Mouse (Mus musculus): ENCODE data around the gene Swi5. TPM values are rescaled to one million over a fixed set of nuclear protein-coding genes. Genes with fewer than 3 reads are reported as not detected.

Swi5 gene
- 150 TPM for polyA plus RNA-seq (2017; shearing (Covaris generic))

GRCm38 (mm10) chr2:32287923-32288367 lies at the start of gene Swi5:
Swi5 (minus strand) TSS chr2:32288075.

GRCm38 (mm10) chr2:32287334-32287840 lies 488 bp downstream of the Swi5 start, which contains the start of gene Golga2:
Golga2 (plus strand) TSS chr2:32287384.

GRCm38 (mm10) chr2:32259657-32260417 lies 28.0 kb downstream of the Swi5 start, which contains the start of gene Uck1:
Uck1 (minus strand) TSS chr2:32260159.

GRCm38 (mm10) chr2:32235886-32236759 lies 51.8 kb downstream of the Swi5 start, which contains the start of gene Pomt1:
Pomt1 (plus strand) TSS chr2:32236590.

Other genes with a start within 250 kb of the Swi5 start
- 13.3 TPM for gene Fam78a, start 203.2 kb downstream of the Swi5 start, polyA plus RNA-seq (2017; shearing (Covaris generic))
- gene Plpp7, start 192.5 kb downstream of the Swi5 start, polyA plus RNA-seq (2017; shearing (Covaris generic)) = not detected
- gene Prrc2b, start 137.0 kb downstream of the Swi5 start, polyA plus RNA-seq (2017; shearing (Covaris generic)) = 49.4 TPM
- 2.6 TPM for gene Pomt1, start 51.5 kb downstream of the Swi5 start, polyA plus RNA-seq (2017; shearing (Covaris generic))
- gene Uck1, start 27.9 kb downstream of the Swi5 start, polyA plus RNA-seq (2017; shearing (Covaris generic)) = 74.0 TPM
- 31.5 TPM for gene Golga2, start 691 bp downstream of the Swi5 start, polyA plus RNA-seq (2017; shearing (Covaris generic))
- 115 TPM for gene Ciz1, start 64.3 kb upstream of the Swi5 start, polyA plus RNA-seq (2017; shearing (Covaris generic))
- not detected for gene Dnm1, start 65.3 kb upstream of the Swi5 start, polyA plus RNA-seq (2017; shearing (Covaris generic))
- gene 1110008P14Rik, start 93.9 kb upstream of the Swi5 start, polyA plus RNA-seq (2017; shearing (Covaris generic)) = 41.0 TPM
- not detected for gene Lcn2, start 100.2 kb upstream of the Swi5 start, polyA plus RNA-seq (2017; shearing (Covaris generic))
- 10.3 TPM for gene Ptges2, start 107.8 kb upstream of the Swi5 start, polyA plus RNA-seq (2017; shearing (Covaris generic))
- gene Naif1, start 162.4 kb upstream of the Swi5 start, polyA plus RNA-seq (2017; shearing (Covaris generic)) = 7.2 TPM
- 34.0 TPM for gene Slc25a25, start 163.4 kb upstream of the Swi5 start, polyA plus RNA-seq (2017; shearing (Covaris generic))
- gene Fam102a, start 247.3 kb upstream of the Swi5 start, polyA plus RNA-seq (2017; shearing (Covaris generic)) = 136 TPM

All from effector memory CD4-positive, alpha-beta T cell, adult 7 months (primary cell).